In genomic region chr12:79049807-79050206, GRCm38 (mm10) we compare ENCODE assay signal across 15 mouse cellular contexts. TPM values are rescaled to one million over a fixed set of nuclear protein-coding genes. Genes with fewer than 3 reads are reported as not detected.
DNase-seq lines count a peak whose midpoint lies in the region.
"Had no signal": no experiment of that assay in that cellular context is flagged by ENCODE, and none has a peak within 500 bp of the region (broad histone marks: within the 10 kb centered on the region; RNA-seq: fewer than 3 reads in every experiment).

No protein-coding gene starts in this region.

- peak; percentile 23 for DNase-seq in gastrocnemius, adult 18-20 months (ENCODE audit: low spot score)
- DNase-seq in gastrocnemius, postnatal 10 days = no peak
- peak; percentile 22 for DNase-seq in gastrocnemius, postnatal 25 days
- no peak for DNase-seq in gastrocnemius, adult 8-10 months (ENCODE audit: low spot score in 2 of 2)
- peak; percentile 66 for DNase-seq in skeletal muscle tissue, adult 2 months (ENCODE audit: low read depth, low spot score)
- no peak for DNase-seq in frontal cortex, postnatal 25 days (ENCODE audit: low spot score in 2 of 2)
- DNase-seq: adrenal gland, postnatal 10 days; adrenal gland, postnatal 36 days; B cell, adult 2 months; cerebellum, adult 18-20 months; cerebellum, adult 9-10 months; cerebellum, postnatal 14 days; heart, adult 18-20 months; heart, postnatal 36 days; kidney, adult 2 months had no signal

RNA-seq across cellular contexts. Expression of gene Plekhh1, which starts 20.8 kb away (rescaled TPM):
- 1 to 10 TPM in 1 of 2 experiments, under 1 TPM in 1; 0.71 to 1.0 TPM for total RNA-seq in gastrocnemius, adult 18-20 months (2021)
- 1 to 10 TPM; 1.3 to 1.4 TPM for total RNA-seq in gastrocnemius, postnatal 10 days (2021)
- 1 to 10 TPM; 1.3 to 2.3 TPM for total RNA-seq in gastrocnemius, postnatal 25 days (2021)
- total RNA-seq in gastrocnemius, adult 8-10 months (2022) = 1 to 10 TPM in 3 of 4 experiments, under 1 TPM in 1; 0.61 to 2.7 (median 1.5) TPM

RNA-seq across cellular contexts. Expression of gene Pigh, which starts 39.6 kb away (rescaled TPM):
- 1 to 10 TPM; 1.7 to 2.4 TPM for total RNA-seq in gastrocnemius, adult 18-20 months (2021)
- 1 to 10 TPM; 2.8 to 3.1 TPM for total RNA-seq in gastrocnemius, postnatal 10 days (2021)
- 1 to 10 TPM; 1.4 to 1.6 TPM for total RNA-seq in gastrocnemius, postnatal 25 days (2021)
- total RNA-seq in gastrocnemius, adult 8-10 months (2022) = 1 to 10 TPM; 1.6 to 2.3 (median 1.9) TPM

RNA-seq across cellular contexts. Expression of gene Tmem229b, which starts 42.4 kb away (rescaled TPM):
- 1 to 10 TPM; 2.5 to 5.5 TPM for total RNA-seq in gastrocnemius, adult 18-20 months (2021)
- total RNA-seq in gastrocnemius, postnatal 10 days (2021) = 1 to 10 TPM; 8.5 to 9.5 TPM
- 1 to 10 TPM; 8.5 to 9.5 TPM for total RNA-seq in gastrocnemius, postnatal 25 days (2021)
- 1 to 10 TPM; 1.8 to 6.6 (median 3.4) TPM for total RNA-seq in gastrocnemius, adult 8-10 months (2022)

Comparison
In these comparisons a context has a peak if more than half of its experiments do, and no peak if none do; other contexts are left out.
1. DNase-seq: peak in gastrocnemius, adult 18-20 months (single experiment), gastrocnemius, postnatal 25 days (single experiment) and skeletal muscle tissue, adult 2 months (single experiment); none in gastrocnemius, postnatal 10 days (single experiment), gastrocnemius, adult 8-10 months (0 of 2) and frontal cortex, postnatal 25 days (0 of 2).